Mouse (Mus musculus): ENCODE data around the gene Tmco4. TPM values are rescaled to one million over a fixed set of nuclear protein-coding genes. Genes with fewer than 3 reads are reported as not detected.
"Not testable (repeated sequence)": the region's sequence is repeated elsewhere in the genome, so short reads cannot be mapped to it uniquely, and the experiment has no call there.

The Tmco4 gene
- polyA plus RNA-seq, 1 experiment from 2014 or later, result 5.3 TPM

GRCm38 (mm10) chr4:138971371-138971770, 1.3 kb upstream of the Tmco4 start:
- ATAC-seq (no peak), DNase-seq (no peak)
- 76% methylated on average over 6 of the region's 6 CpGs for WGBS (ENCODE audit: insufficient replicate concordance)
- H3K4me1 ChIP-seq (ENCODE audit: insufficient read depth), result peaks cover 32% of the 10 kb centered on the region
- H3K27ac ChIP-seq (ENCODE audit: low read depth), result peak overlapping the region; percentile 94
- H3K9ac ChIP-seq (replicated peaks), result no peak overlapping the region
- H3K4me2 ChIP-seq (ENCODE audit: low read depth, low read length), result no peak overlapping the region
- TF ChIP-seq EP300 (IDR thresholded peaks at IDR 0.05; ENCODE audit: low read depth) (no peak), CTCF (IDR thresholded peaks at IDR 0.05; ENCODE audit: low read depth) (no peak)
- no peaks in the 10 kb centered on the region for H3K9me3 ChIP-seq (ENCODE audit: low read length)
- no peaks in the 10 kb centered on the region for H3K36me3 ChIP-seq (replicated peaks; ENCODE audit: insufficient read depth, low read length)
- H3K27me3 ChIP-seq (ENCODE audit: insufficient read depth, low read length), result no peaks in the 10 kb centered on the region
- H3K4me3 ChIP-seq (ENCODE audit: low read depth, low read length), result no peak overlapping the region

GRCm38 (mm10) chr4:138972139-138972826, 405 bp upstream of the Tmco4 start:
- Histone ChIP-seq H3K36me3 (replicated peaks; ENCODE audit: insufficient read depth, low read length) (no peaks in the 10 kb centered on the region), H3K27ac (ENCODE audit: low read depth) (peak overlapping the region; percentile 94), H3K9ac (replicated peaks) (peak overlapping the region; percentile 75), H3K4me3 (ENCODE audit: low read depth, low read length) (peak overlapping the region; percentile 62), H3K4me1 (ENCODE audit: insufficient read depth) (peaks cover 32% of the 10 kb centered on the region), H3K4me2 (ENCODE audit: low read depth, low read length) (peak overlapping the region; percentile 84), H3K9me3 (ENCODE audit: low read length) (no peaks in the 10 kb centered on the region), H3K27me3 (ENCODE audit: insufficient read depth, low read length) (no peaks in the 10 kb centered on the region)
- 10% methylated on average over 20 of the region's 20 CpGs for WGBS (ENCODE audit: insufficient replicate concordance)
- peak; percentile 68 for DNase-seq
- TF ChIP-seq EP300 (IDR thresholded peaks at IDR 0.05; ENCODE audit: low read depth) (no peak), CTCF (IDR thresholded peaks at IDR 0.05; ENCODE audit: low read depth) (0 out of 2 replicates have a peak, but pooled peaks have one; percentile 19)
- peak; percentile 73 for ATAC-seq

GRCm38 (mm10) chr4:138973719-138974115, 1.0 kb downstream of the Tmco4 start:
- Histone ChIP-seq H3K4me2 (ENCODE audit: low read depth, low read length) (peak overlapping the region; percentile 84), H3K4me3 (ENCODE audit: low read depth, low read length) (peak overlapping the region; percentile 62), H3K27ac (ENCODE audit: low read depth) (peak overlapping the region; percentile 94), H3K9ac (replicated peaks) (peak overlapping the region; percentile 75), H3K27me3 (ENCODE audit: insufficient read depth, low read length) (no peaks in the 10 kb centered on the region), H3K4me1 (ENCODE audit: insufficient read depth) (peaks cover 21% of the 10 kb centered on the region), H3K9me3 (ENCODE audit: low read length) (no peaks in the 10 kb centered on the region), H3K36me3 (replicated peaks; ENCODE audit: insufficient read depth, low read length) (no peaks in the 10 kb centered on the region)
- TF ChIP-seq CTCF (IDR thresholded peaks at IDR 0.05; ENCODE audit: low read depth) (no peak), EP300 (IDR thresholded peaks at IDR 0.05; ENCODE audit: low read depth) (no peak)
- WGBS (ENCODE audit: insufficient replicate concordance), result 53% methylated on average over 3 of the region's 3 CpGs
- ATAC-seq (0 out of 2 replicates have a peak, but pooled peaks have one; percentile 0), DNase-seq (no peak)

- H3K27ac ChIP-seq (ENCODE audit: low read depth); DNase-seq; H3K9ac ChIP-seq (replicated peaks); H3K27me3 ChIP-seq (ENCODE audit: insufficient read depth, low read length); H3K4me3 ChIP-seq (ENCODE audit: low read depth, low read length); H3K36me3 ChIP-seq (replicated peaks; ENCODE audit: insufficient read depth, low read length); H3K4me2 ChIP-seq (ENCODE audit: low read depth, low read length); H3K9me3 ChIP-seq (ENCODE audit: low read length); ATAC-seq: not testable (repeated sequence)
- H3K4me1 ChIP-seq (ENCODE audit: insufficient read depth), result peaks cover 13% of the 10 kb centered on the region
- 73% methylated on average over 2 of the region's 2 CpGs for WGBS (ENCODE audit: insufficient replicate concordance)
These were observed 1.9 kb downstream of the Tmco4 start for GRCm38 (mm10) chr4:138974540-138974939.

- WGBS (ENCODE audit: insufficient replicate concordance), result 57% methylated on average over 3 of the region's 3 CpGs
- ATAC-seq, result no peak
These were observed 2.5 kb downstream of the Tmco4 start for GRCm38 (mm10) chr4:138975194-138975593.

GRCm38 (mm10) chr4:138976046-138976445, 3.4 kb downstream of the Tmco4 start:
- Histone ChIP-seq H3K4me1 (ENCODE audit: insufficient read depth) (peaks cover 10% of the 10 kb centered on the region), H3K4me3 (ENCODE audit: low read depth, low read length) (no peak overlapping the region), H3K27ac (ENCODE audit: low read depth) (no peak overlapping the region), H3K36me3 (replicated peaks; ENCODE audit: insufficient read depth, low read length) (no peaks in the 10 kb centered on the region), H3K27me3 (ENCODE audit: insufficient read depth, low read length) (no peaks in the 10 kb centered on the region), H3K9me3 (ENCODE audit: low read length) (no peaks in the 10 kb centered on the region), H3K9ac (replicated peaks) (no peak overlapping the region), H3K4me2 (ENCODE audit: low read depth, low read length) (no peak overlapping the region)
- ATAC-seq (no peak), DNase-seq (no peak)
- WGBS (ENCODE audit: insufficient replicate concordance), result 68% methylated on average over 6 of the region's 6 CpGs
- TF ChIP-seq EP300 (IDR thresholded peaks at IDR 0.05; ENCODE audit: low read depth) (no peak), CTCF (IDR thresholded peaks at IDR 0.05; ENCODE audit: low read depth) (no peak)

More at GRCm38 (mm10) chr4:138975194-138975593, 2.5 kb downstream of the Tmco4 start:
- Histone ChIP-seq H3K36me3 (replicated peaks; ENCODE audit: insufficient read depth, low read length) (no peaks in the 10 kb centered on the region), H3K9me3 (ENCODE audit: low read length) (no peaks in the 10 kb centered on the region), H3K4me3 (ENCODE audit: low read depth, low read length) (no peak overlapping the region), H3K27ac (ENCODE audit: low read depth) (no peak overlapping the region), H3K4me1 (ENCODE audit: insufficient read depth) (peaks cover 10% of the 10 kb centered on the region), H3K27me3 (ENCODE audit: insufficient read depth, low read length) (no peaks in the 10 kb centered on the region), H3K9ac (replicated peaks) (no peak overlapping the region), H3K4me2 (ENCODE audit: low read depth, low read length) (no peak overlapping the region)
- no peak for DNase-seq
- no peak for TF ChIP-seq CTCF (IDR thresholded peaks at IDR 0.05; ENCODE audit: low read depth)
- no peak for TF ChIP-seq EP300 (IDR thresholded peaks at IDR 0.05; ENCODE audit: low read depth)

Measured in liver, postnatal 0 days (tissue).